Mouse (Mus musculus): ENCODE results near the gene Plekho1.

The Plekho1 gene

GRCm38 (mm10) chr3:95944742-95945141, 51.1 kb downstream of the Plekho1 start:
- DNase-seq, result no peak

GRCm38 (mm10) chr3:95943226-95943625, 52.6 kb downstream of the Plekho1 start:
- no peak for DNase-seq

GRCm38 (mm10) chr3:95942749-95943148, 53.1 kb downstream of the Plekho1 start:
- no peak for DNase-seq

GRCm38 (mm10) chr3:95938835-95939234, 57.0 kb downstream of the Plekho1 start:
- no peak for DNase-seq
